Mouse (Mus musculus) heart, postnatal 14 days (tissue): ENCODE data around the gene Nms. TPM values are rescaled to one million over a fixed set of nuclear protein-coding genes. Genes with fewer than 3 reads are reported as not detected.

Source experiments
- DNase-seq, 2 experiments: peaks; one replicate each; pipeline ENCODE4 v3.0.0; 2021 to 2022
- intact Hi-C: fragments of 180-260 bp; cut with DNase I; formaldehyde crosslinking; loops from one replicate; pipeline ENCODE4 v1.15.1; 2025
- long read RNA-seq, 2 experiments: library from polyadenylated mRNA; stranded (forward); transcript quantifications; one replicate each; pipeline ENCODE4 v2.0.0; 2021
- total RNA-seq, 2 experiments: library from RNA; stranded (reverse); gene quantifications; 2 replicates each; pipeline ENCODE4 v1.2.3; 2021

Gene Nms
- total RNA-seq: not detected
- long read RNA-seq, experiment 1: 0 reads
- long read RNA-seq, experiment 2: 0 reads

DNA sequence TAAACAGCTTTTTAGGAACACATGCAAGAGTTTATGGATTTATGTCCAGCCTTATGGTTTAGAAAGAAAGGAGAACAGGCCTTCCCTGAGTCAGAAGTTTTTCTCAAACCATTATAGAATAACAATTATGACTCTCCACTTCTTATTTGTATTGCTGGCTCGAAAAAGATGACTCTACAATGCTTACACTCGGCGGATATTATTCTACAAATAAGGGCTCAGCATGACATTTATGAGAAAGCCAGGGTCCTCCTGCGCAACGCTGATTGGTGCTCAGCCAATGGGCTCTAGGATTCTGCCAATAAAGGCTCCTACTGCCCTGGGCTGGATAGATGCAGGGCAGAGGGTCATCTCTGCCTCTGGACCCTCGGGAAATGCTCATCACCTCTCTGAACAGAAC, at the start of gene Nms:
Gene Nms (plus strand): TSS at position 301 of the 400 bp plus-strand sequence.
- no peak for DNase-seq
- intact Hi-C loops: no loop called here

DNA sequence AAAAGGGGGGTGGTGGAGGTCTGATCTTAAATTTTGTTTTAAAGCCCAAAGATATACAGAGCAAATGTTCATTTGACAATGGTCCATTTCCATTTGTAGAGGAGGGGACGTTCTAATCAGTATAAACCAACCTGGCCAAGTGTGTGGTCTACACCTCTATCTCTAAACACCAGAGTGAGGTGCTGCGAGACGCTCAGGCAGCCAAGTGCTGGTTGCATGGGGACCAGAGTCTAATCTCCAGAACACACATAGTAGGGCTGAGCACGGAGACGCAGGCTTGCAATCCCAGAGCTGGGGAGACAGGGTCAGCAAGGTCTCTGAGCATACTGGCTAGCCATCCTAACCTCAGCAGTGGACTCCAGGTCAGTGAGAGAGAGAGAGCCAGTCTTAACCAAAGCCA, 47.5 kb upstream of the Nms start:
- DNase-seq: no peak
- intact Hi-C loops: no loop called here

DNA sequence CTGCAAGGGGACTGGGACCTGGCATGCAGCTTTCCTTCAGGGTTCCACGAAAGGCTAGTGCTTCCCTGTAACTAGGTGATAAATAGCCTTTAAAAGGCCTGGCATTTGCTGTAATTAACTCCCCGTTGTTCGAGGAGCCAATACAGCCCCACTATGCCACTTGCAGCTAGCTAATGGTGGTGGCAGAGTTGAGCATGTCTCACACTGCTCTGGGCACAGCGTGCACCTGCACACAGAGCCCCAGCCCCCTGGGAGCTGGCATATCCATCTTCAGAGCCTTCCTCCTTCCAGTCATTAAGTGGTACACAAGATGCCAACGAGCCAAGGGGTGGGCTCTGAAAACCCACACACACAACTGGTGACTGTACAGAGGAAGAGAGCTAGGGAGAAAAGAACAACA, 45.9 kb upstream of the Nms start:
- intact Hi-C loops: no loop called here

DNA sequence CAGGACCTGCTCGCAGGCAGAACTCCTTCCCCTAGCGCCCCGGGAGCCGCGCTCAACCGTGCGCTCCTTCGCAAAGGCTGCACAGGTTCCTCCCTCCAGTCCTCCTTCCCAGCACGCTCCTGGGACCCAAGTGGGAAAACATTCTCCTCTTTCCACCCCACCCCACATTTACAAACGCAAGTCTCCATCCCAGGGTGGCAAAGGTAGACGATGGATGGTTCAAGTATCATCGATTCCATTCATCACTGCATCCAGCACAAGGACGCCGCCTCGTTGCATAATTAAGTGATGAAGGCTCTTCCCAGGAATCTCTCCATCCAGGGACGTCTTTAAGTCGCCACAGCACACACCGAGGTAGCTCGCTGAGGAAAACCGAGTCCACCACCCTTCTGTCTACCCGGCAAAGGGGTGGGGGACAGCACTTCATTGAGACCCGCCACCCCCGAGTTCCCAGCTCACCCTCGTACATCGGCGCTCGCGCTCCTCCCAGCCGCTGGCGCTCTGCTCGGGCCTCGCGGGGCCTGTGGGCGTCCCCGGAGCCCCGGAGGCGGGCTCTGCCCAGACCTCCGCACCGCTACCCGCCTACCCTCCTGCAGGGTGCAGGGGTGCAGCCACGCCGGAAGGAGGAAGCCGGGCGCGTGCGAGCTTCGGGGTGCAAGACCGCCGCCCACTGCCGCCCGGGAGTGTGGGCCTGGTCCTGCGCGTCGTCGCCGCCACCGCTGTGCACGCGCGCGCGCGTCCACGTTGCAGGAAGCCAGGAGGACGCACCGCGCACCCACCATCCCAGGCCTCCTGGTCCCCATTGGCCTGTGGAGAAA, 41.3 kb upstream of the Nms start, which contains the start of gene Chst10:
Gene Chst10 (minus strand): TSS at position 731 of the 818 bp plus-strand sequence.
- intact Hi-C loops: no loop called here
- DNase-seq: peak; percentile 64 to 68

More for the DNA sequence above, 45.9 kb upstream of the Nms start:
- DNase-seq: no peak

DNA sequence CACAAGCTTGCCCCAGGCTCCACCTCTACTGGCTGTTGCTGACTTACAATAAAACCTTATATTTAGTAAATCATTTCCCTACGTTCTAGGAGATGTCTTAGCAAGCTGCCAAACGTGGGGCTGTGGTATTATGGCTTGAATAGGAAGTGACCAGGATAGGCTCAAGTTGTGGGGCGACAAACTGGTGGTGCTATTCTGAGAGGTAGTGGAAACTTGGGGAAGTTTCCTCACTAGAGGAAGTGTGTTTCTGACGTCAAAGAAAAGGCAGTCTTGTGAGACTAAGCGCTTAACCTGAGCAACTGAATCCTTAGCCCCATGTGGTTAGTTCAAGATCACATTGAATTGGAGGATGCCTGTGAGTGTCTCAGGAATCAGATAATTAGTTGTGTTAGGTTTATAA, 36.4 kb upstream of the Nms start:
- no peak for DNase-seq
- intact Hi-C loops: no loop called here

DNA sequence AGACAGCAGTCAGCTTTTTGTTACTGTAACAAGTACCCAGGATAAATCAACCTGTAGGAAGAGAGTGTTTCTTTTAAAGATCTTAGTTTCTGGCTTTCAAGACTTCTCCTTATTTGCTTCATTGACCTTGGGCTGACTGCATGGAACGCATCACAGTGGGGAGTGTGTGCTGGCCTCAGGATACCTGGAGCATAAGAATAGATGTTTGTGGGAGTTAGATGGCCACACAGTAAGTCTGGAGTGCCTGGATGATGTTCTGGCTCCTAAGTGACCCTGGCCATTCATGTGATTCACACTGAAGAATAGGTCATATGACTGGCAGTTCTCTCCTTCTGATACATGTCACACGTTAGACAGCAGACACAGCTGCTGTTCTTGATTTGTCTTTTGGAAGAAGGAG, 35.0 kb upstream of the Nms start:
- DNase-seq: no peak
- intact Hi-C loops: no loop called here

DNA sequence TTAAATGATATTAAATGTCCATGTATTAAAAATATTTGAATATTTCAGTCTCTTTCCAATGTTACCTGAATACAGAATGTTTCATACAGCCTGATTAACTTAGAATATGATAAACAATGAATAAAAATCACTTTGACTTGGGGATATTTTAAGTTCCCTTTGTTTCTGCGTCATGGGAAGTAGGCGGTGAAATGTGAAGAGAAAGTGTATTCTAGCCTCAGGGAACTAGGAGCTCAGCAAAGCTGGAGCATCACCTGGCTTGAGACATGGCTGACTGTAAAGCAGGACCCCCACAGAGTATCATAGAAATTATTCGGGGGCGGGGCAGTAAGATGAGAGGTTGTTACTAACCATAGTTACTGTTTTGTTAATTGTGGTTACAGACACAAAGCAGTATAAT, 10.0 kb upstream of the Nms start:
- DNase-seq: no peak
- intact Hi-C loops: no loop called here

DNA sequence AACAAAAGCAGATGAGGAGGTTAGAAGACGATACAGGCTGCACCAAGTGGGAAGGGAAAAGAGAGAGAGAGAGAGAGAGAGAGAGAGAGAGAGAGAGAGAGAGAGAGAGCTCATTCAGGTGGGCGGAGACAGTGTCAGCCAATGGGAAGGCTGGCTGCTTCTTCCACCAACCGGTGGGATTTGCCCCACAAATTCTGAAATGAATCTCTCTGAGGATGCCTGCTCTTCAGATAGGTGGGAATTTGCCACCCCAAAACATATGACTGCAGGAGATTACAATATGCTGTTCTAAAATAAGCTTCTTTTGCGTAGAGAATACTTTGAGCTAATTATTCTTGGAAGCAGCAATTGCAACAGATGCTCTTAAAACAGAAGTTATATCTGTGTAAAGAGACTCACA, 9.5 kb upstream of the Nms start:
- intact Hi-C loops: no loop called here

DNA sequence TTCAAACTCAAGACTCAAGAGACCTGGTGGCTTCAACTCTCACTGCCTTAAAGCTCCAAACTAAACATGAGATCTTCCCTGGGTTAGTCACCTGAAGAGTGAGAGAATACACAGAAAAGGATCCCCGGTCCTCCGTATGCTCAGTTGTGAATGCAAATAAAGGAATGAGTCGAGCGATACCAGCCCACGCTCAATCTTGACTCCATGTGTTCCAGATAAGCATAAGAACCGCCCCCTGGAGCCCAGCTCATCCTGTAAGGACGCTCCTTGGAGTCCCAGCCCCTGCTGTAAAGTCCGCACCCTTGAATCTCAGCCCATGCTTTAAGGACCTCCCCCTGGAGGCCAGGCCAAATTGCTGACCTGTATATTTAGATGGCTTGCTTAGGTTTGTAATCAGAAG, 8.2 kb upstream of the Nms start:
- intact Hi-C loops: no loop called here
- DNase-seq: no peak

More for the DNA sequence above, 9.5 kb upstream of the Nms start:
- no peak for DNase-seq

DNA sequence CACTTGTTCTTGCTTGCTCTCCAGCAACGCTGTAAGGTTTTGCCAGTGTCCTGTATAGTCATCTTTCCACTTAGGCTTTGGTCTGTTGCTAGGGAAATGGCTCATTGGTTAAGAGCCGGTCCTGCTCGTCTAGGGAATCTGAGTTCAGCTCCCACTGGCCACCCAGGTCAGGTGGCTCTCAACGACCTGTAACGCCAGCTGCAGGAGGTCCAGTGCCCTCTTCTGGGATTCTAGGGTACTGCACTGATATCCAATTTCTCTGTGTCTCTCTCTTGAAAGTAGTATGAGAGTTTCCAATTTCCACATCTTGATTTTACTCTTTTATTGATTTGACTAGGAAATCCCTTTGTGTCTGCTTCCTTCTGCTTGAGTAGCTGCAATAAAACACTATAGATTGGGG, 4.3 kb upstream of the Nms start:
- intact Hi-C loops: no loop called here
- peak in 1 of 2 experiments; percentile 9 for DNase-seq

DNA sequence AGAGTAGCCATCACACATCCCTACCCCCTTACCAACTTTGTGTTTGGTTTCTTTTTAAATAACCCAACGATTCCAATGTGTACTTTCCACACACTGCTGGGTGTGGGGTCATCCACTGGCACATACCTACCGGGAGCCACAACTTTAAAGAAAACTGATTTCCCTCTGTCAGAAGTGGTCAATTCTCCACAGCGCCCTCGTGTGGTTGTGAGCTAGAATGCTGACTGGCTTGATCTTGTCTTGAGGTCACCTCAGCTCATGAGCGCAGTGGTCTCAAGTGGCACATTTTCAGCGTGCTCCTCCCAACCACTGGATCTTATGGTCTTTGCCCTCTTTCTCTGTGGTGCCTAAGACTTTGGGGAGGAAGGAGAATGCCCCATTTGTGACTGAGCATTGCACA, 2.2 kb upstream of the Nms start:
- intact Hi-C loops: no loop called here
- peak in 1 of 2 experiments; percentile 10 for DNase-seq

DNA sequence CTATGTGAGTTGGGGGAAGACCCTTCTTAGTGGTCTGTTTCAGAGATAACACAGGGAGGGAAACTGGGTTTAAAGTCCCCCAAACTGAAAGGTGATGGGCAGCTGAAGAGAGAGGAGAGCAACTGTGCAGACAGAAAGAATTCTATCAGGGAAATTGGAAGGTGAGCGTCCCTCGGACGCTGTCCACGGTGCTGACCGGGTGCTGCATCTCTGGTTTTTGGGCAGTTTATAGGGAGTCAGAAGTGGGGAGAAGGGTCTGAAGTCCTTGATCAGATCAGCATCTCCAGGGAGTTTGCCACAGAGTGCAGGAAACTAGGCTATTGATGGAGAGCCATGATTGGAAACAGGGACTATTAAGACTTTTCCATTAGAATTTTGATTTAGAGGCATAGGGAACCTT, 659 bp downstream of the Nms start:
- intact Hi-C loops: no loop called here
- DNase-seq: peak; percentile 36 to 39

DNA sequence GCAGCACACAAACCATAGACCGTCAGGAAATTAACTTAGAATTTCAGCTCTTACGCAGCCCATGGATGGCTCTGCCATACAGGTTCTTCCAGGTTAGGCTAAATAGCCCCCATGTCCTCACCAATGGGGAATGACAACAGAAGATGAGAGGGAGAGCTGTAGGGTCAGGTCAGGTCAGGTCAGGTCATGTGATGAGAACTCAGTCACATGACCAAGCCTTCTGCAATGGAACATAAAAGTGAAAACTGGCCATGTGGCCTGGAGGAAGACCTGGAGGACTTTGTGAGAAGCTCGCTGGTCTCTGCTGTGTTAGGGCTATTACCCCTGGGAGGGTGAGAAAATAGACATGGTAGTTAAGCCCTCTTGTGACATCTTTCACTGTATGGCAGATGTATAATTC, 17.5 kb downstream of the Nms start:
- intact Hi-C loops: no loop called here
- DNase-seq: no peak

DNA sequence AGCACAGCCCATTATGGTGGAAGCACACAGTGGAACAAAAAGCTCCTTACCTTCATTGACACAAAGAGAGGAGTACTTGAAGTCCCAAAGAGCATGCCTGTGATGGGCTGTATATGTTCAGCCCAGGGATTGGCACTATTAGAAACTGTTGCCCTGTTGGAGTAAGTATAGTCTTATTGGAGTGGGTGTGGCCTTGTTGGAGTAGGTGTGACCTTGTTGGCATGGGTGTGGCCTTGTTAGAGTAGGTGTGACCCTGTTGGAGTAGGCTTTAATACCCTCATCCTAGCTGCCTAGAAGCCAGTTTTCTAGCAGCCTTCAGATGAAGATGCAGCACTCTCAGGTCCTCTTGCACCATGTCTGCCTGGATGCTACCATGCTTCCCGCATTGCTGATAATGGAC, 30.2 kb downstream of the Nms start:
- DNase-seq: no peak
- intact Hi-C loops: no loop called here

DNA sequence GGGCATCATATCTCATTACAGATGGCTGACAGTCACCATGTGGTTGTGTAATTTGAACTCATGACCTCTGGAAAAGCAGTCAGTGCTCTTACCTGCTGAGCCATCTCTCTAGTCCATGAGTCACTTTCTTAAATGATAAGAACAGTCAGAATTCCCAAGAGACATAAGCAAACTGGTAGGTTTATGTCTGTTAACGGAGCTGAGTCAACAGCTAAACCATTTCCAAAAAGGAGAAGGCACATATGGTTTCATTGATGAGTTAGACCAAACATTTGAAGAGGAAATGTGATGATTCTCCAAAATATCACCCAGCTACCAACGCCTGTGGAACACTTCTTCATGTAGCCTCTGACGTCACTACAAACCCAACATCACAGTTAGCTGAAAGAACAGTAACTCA, 32.8 kb downstream of the Nms start:
- DNase-seq: no peak

DNA sequence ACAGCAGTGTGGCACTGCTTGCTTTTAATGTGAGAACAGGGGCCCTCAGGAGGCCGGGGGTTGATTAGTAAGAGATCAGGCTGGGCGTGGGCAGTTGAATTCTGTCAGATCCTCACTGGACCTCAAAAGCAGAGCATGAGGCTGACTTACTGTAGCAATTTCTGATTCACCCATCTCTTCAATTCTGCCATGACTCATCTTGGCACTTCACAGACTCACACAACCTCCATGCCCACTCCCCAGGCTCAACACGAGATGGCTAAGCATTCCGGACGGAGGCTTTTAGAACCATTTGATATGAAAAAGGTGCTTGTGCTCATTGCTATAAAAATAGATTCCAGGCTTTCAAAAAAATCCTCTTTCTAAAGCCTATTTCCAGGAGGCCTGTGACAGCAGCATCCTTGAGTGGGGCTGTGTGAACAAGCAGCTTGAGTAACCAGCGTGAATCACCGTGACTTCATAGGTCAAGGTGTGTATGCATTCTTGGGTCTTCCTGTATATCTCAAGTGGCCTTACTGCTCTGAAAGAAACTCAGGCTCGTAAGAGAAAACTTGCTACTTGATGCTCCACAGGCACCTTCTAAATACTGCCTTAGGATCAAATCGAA, 34.1 kb downstream of the Nms start:
- intact Hi-C loops: no loop called here
- DNase-seq: no peak

More for the DNA sequence above, 32.8 kb downstream of the Nms start:
- intact Hi-C loops: no loop called here

DNA sequence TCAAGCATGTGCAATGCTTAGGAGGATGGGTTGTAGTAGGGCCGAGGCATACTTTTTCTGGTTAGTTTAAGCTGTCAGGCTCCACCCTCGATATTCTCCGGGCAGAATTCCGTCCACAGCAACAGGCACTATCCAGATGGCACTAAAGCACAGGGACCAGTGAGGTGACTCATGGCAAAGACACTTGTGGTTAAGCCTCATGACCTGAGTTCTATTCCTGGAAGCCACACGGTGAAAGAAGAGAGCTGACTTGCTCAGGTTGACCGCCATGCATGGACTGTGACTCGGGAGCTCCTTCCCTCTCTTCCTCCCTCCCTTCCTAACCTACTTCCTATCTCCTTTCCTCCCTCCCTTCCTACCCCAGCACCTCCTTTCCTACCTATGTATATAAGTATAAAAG, 41.0 kb downstream of the Nms start:
- no peak for DNase-seq
- intact Hi-C loops: no loop called here

DNA sequence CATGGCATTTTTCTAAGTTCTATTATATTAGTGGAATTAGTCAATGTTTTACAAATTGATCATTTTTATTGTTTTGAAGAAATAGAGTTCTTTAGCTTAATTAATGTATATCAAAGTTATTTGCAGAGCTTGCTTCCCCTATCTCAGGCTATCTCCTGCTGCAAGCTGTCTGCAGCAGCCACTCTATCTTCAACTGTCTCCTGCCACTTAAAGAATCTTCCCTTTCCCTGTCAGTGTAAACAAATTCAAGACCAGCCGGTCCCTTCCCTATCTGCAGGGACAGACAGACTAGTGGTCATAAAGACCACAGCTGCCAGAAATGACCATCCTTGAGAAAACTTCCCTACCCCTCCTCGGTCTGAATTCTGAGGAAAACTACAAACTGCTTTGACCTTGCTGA, 44.9 kb downstream of the Nms start:
- intact Hi-C loops: no loop called here
- DNase-seq: no peak

DNA sequence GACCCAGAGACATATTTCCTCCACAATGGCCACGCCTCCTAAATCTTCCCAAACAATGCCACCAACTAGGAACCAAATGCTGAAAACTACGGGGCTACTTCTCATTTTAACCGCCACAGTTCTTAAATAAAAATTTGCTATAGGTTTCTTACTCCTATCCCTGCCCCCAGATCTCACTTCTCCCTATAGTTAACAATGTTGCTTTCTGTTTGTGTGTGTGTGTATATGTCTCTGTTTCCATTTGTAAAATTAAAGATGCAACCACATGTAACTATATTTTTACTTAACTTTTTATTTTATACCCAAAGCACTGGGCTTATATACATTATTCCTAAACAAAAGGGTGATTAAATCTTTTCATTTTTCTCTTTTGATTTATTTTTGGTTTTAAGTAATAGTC, 46.4 kb downstream of the Nms start, which contains the start of gene Pdcl3:
Gene Pdcl3 (plus strand): TSS at position 301 of the 400 bp plus-strand sequence.
- no peak for DNase-seq
- intact Hi-C loops: no loop called here

DNA sequence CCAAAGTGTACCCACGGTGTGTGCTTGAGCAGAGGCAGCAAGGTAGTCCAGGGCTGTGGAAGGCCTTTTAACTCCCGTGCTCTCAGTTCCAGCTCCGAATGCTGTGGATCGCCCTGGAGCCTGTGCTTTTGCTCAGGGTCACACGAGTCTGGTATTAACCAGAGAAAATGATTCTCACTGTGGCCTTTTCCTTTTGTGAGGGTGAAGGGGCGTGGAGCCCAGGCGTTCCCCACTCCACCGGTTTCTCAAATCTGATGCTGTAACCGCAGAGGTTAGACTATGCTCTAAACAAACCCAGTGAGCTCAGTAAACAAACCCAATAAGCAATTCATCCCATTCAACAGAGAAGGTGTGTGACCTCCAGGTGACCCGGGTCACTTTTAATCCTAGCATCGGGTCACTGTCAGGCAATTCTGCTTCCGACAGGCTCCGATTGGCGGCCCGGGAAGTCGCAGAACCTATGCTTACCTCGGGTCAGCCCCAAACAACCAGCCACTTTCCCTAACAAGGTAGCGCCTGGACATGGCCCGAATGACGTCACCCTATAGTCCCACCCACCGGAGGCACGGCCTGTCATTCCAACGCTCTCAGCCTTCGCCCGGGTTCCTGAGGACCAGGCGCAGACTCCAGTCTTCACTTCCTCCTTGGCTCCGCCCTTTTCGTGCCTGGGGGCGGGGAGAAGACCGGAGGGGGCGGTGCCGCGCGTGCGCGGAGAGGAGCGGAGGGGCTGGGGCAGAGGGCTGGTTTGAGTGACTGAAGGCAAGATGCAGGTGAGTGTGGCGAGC, 48.3 kb downstream of the Nms start:
- peak; percentile 97 to 98 for DNase-seq

DNA sequence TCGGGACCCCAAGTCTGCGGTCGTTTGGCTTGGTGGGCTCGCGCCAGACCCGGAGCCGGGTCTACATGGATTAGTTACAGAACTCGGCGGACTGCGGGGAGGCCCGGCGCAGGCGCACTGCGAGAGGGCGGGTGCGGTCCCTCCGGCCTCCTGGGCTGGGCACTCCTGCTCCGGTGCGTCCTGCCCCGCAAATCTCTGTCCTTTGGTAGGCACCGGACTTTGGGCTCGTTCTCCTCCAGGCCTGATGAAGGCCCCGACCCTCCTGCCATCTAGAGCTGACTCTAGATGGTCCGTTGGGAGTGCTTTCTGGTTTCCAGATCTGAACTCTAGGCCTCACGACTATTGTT, 48.9 kb downstream of the Nms start:
- DNase-seq: no peak
- intact Hi-C loops: no loop called here

More for the DNA sequence above, 48.3 kb downstream of the Nms start:
- intact Hi-C loops: no loop called here
